Mouse (Mus musculus) G1E (cell line): ENCODE results near the gene Maats1.

ENCODE experiments used
- CTCF ChIP-seq: IDR thresholded peaks from 2 replicates; pipeline ENCODE4 v1.5.1; 2012; ENCODE audit warnings: low read depth, low read length, inconsistent platforms, mixed read lengths
- GATA1 ChIP-seq: IDR thresholded peaks from 2 replicates; pipeline ENCODE4 v1.6.1; 2012; ENCODE audit warnings: borderline replicate concordance, low read length, inconsistent platforms, mixed read lengths
- GATA2 ChIP-seq: IDR thresholded peaks from 2 replicates; pipeline ENCODE4 v1.6.1; 2012; ENCODE audit warnings: low read depth, low read length, inconsistent platforms, borderline replicate concordance
- POLR2AphosphoS5 ChIP-seq: IDR thresholded peaks from 2 replicates; pipeline ENCODE4 v1.6.1; 2012; ENCODE audit warnings: low read depth, low read length, inconsistent platforms; ENCODE audit not compliant: insufficient replicate concordance
- TAL1 ChIP-seq: conservative IDR thresholded peaks from 2 replicates; pipeline ENCODE4 v1.6.1; 2012; ENCODE audit warnings: low read depth, low read length, inconsistent platforms, mixed read lengths

- TF ChIP-seq CTCF (no peak), POLR2AphosphoS5 (no peak), TAL1 (no peak), GATA1 (no peak), GATA2 (no peak)
These were observed 32.6 kb upstream of the Maats1 start for GRCm38 (mm10) chr16:38374379-38375140.
